Mouse (Mus musculus) ES-Bruce4 (cell line): ENCODE measurements around the gene Vps33b.

ENCODE experiments used
- EP300 ChIP-seq: IDR thresholded peaks from 2 replicates; pipeline ENCODE4 v1.6.1; 2011; ENCODE audit warnings: low read depth, low read length; ENCODE audit not compliant: insufficient read depth
- POLR2A ChIP-seq: IDR thresholded peaks from one replicate; pipeline ENCODE4 v1.8.1; 2011; ENCODE audit warnings: low read length; ENCODE audit not compliant: insufficient read depth

DNA sequence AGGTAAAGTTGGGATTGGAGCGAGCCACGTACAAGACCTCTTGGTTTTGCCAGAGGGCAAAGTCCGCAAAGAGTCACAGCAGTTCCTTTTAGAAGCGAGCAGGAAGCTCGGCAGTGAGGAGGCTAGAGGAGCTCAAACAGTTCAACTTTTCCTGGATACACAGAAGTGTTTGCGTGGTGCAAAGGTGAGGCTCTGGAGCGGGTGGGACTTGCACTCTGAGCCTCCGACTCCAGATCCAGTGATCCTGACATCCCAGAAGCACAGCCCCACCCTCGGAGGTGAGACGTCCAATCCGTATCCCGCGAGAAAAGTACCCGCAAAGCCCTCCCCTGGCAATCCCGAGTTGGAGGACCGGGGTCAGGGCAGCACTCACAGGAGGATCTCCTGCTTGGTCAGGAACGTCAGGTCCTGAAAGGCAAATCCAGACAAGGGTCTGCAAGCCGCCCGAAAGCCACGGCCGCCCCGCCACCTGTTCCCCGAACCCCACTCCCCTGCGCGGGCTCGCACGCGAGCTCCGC, 37.4 kb upstream of the Vps33b start:
- TF ChIP-seq POLR2A (no peak), EP300 (no peak)
